Mouse (Mus musculus) midbrain, postnatal 0 days (tissue): ENCODE results near the gene Rph3a. TPM values are rescaled to one million over a fixed set of nuclear protein-coding genes. Genes with fewer than 3 reads are reported as not detected.
"Not testable (repeated sequence)": the region's sequence is repeated elsewhere in the genome, so short reads cannot be mapped to it uniquely, and the experiment has no call there.

Experiments
- ATAC-seq: fragments of 200-750 bp; cut with Nextera tagmentation; 2 replicates; pipeline ENCODE4 v1.8.0; 2017; ENCODE audit warnings: moderate number of reproducible peaks, mild to moderate bottlenecking, moderate TSS enrichment, moderate library complexity; ENCODE audit not compliant: low FRiP score
- DNase-seq: peaks from one replicate; pipeline ENCODE4 v3.0.0-alpha.2; 2015; ENCODE audit warnings: low spot score
- H3K27ac ChIP-seq: fragments of 300-500 bp; sonication (generic); 2 replicates; pipeline ENCODE4 v1.5.1; 2014; ENCODE audit warnings: low read depth, mild to moderate bottlenecking, low read length, mixed read lengths
- H3K27me3 ChIP-seq: fragments of 300-500 bp; sonication (generic); 2 replicates; pipeline ENCODE4 v1.6.1; 2014; ENCODE audit warnings: low read length, control low read depth, mixed read lengths; ENCODE audit not compliant: insufficient read depth
- H3K36me3 ChIP-seq: fragments of 300-500 bp; sonication (generic); 2 replicates; pipeline ENCODE4 v1.6.1; 2014; ENCODE audit warnings: low read length, control low read depth, mixed read lengths; ENCODE audit not compliant: insufficient read depth
- H3K4me1 ChIP-seq: fragments of 300-500 bp; sonication (generic); 2 replicates; pipeline ENCODE4 v1.6.1; 2014; ENCODE audit warnings: mild to moderate bottlenecking, control low read depth, antibody characterized with exemption, low read length, mixed read lengths; ENCODE audit not compliant: insufficient read depth
- H3K4me2 ChIP-seq: fragments of 300-500 bp; sonication (generic); 2 replicates; pipeline ENCODE4 v1.6.1; 2014; ENCODE audit warnings: low read depth, mild to moderate bottlenecking, low read length, mixed read lengths; ENCODE audit not compliant: poor library complexity, severe bottlenecking
- H3K4me3 ChIP-seq: fragments of 300-500 bp; sonication (generic); 2 replicates; pipeline ENCODE4 v1.5.1; 2014; ENCODE audit warnings: low read depth, mild to moderate bottlenecking, low read length, moderate library complexity
- H3K9ac ChIP-seq: fragments of 300-500 bp; sonication (generic); replicated peaks from 2 replicates; pipeline ENCODE4 v1.6.1; 2014; ENCODE audit warnings: mild to moderate bottlenecking, low read length, moderate library complexity, mixed read lengths; ENCODE audit not compliant: poor library complexity, severe bottlenecking
- H3K9me3 ChIP-seq: fragments of 300-500 bp; sonication (generic); 2 replicates; pipeline ENCODE4 v1.6.1; 2016; ENCODE audit warnings: low read length, control low read depth
- CTCF ChIP-seq: IDR thresholded peaks from 2 replicates; pipeline ENCODE4 v1.5.1; 2016; ENCODE audit warnings: antibody characterized with exemption, mild to moderate bottlenecking
- WGBS: fragments of 180-500 bp; shearing (Covaris S2); extraction: QIAGEN DNeasy Blood & Tissue Kit; methylation state at CpG from one replicate; pipeline ENCODE4 v1.1.7; 2014; 5-methylcytosine and 5-hydroxymethylcytosine counted together
- polyA plus RNA-seq: library from polyadenylated mRNA; unstranded; fragments of >200 nt; fragmentation: Nextera tagmentation; extraction: Ambion mirVana; gene quantifications from 2 replicates; pipeline ENCODE4 v1.2.1, GENCODE M21; 2015
- total RNA-seq: library from RNA; depleted of rRNA; stranded (reverse); fragments of >200 nt; gene quantifications from 2 replicates; pipeline ENCODE4 v1.2.3, GENCODE M21; 2014; rRNA removed

The Rph3a gene
- total and polyA plus RNA-seq, 2 experiments from 2014 or later, result 35.5 to 44.6 TPM

GRCm38 (mm10) chr5:120892243-120892660 is 117.6 kb downstream of the Rph3a start:
- WGBS, result 82% methylated on average over 2 of the region's 2 CpGs
- ATAC-seq (no peak), DNase-seq (no peak)
- Histone ChIP-seq H3K4me2 (no peak overlapping the region), H3K27me3 (no peaks in the 10 kb centered on the region), H3K9me3 (no peaks in the 10 kb centered on the region), H3K4me3 (no peak overlapping the region), H3K9ac (no peak overlapping the region), H3K36me3 (no peaks in the 10 kb centered on the region), H3K27ac (no peak overlapping the region), H3K4me1 (no peaks in the 10 kb centered on the region)
- no peak for TF ChIP-seq CTCF

GRCm38 (mm10) chr5:120891566-120892242 is 118.2 kb downstream of the Rph3a start:
- not testable (repeated sequence) for H3K4me1 ChIP-seq, H3K27ac ChIP-seq
- WGBS, result 73% methylated on average over 2 of the region's 2 CpGs

GRCm38 (mm10) chr5:120890991-120891390 is 118.9 kb downstream of the Rph3a start:
- no peaks in the 10 kb centered on the region for H3K9me3 ChIP-seq
- no peak overlapping the region for H3K9ac ChIP-seq
- no peak overlapping the region for H3K27ac ChIP-seq
- TF ChIP-seq CTCF, result no peak
- 46% methylated on average over 3 of the region's 3 CpGs for WGBS
- H3K36me3 ChIP-seq, result no peaks in the 10 kb centered on the region
- no peak overlapping the region for H3K4me3 ChIP-seq
- no peaks in the 10 kb centered on the region for H3K27me3 ChIP-seq
- DNase-seq, result no peak
- H3K4me2 ChIP-seq, result no peak overlapping the region
- H3K4me1 ChIP-seq, result no peaks in the 10 kb centered on the region
- ATAC-seq, result no peak

More at GRCm38 (mm10) chr5:120891566-120892242, 118.2 kb downstream of the Rph3a start:
- H3K36me3 ChIP-seq, H3K4me3 ChIP-seq, DNase-seq, ATAC-seq, H3K9ac ChIP-seq, H3K4me2 ChIP-seq, H3K9me3 ChIP-seq, H3K27me3 ChIP-seq: not testable (repeated sequence)

Other genes with a start within 250 kb of the Rph3a start
- gene Oas3, start 232.4 kb downstream of the Rph3a start, total RNA-seq, result 0.80 and 1.3 TPM in 2 replicates
- 0.54 and 0.57 TPM in 2 replicates for gene Oas3, start 232.4 kb downstream of the Rph3a start, polyA plus RNA-seq
- 0.28 and 1.0 TPM in 2 replicates for gene Oas1e, start 214.6 kb downstream of the Rph3a start, total RNA-seq
- 0.49 and 0.68 TPM in 2 replicates for gene Oas1e, start 214.6 kb downstream of the Rph3a start, polyA plus RNA-seq
- 0.71 and 0.99 TPM in 2 replicates for gene Oas1c, start 197.6 kb downstream of the Rph3a start, total RNA-seq
- 0.59 and 0.62 TPM in 2 replicates for gene Oas1c, start 197.6 kb downstream of the Rph3a start, polyA plus RNA-seq
- not detected in 2 replicates for gene Oas1f, start 162.7 kb downstream of the Rph3a start, total RNA-seq
- not detected in 2 replicates for gene Oas1f, start 162.7 kb downstream of the Rph3a start, polyA plus RNA-seq
- gene Oas1h, start 148.7 kb downstream of the Rph3a start, total RNA-seq, result not detected in 2 replicates
- not detected in 2 replicates for gene Oas1h, start 148.7 kb downstream of the Rph3a start, polyA plus RNA-seq
- 0.52 and 1.2 TPM in 2 replicates for gene Oas1g, start 122.5 kb downstream of the Rph3a start, total RNA-seq
- gene Oas1g, start 122.5 kb downstream of the Rph3a start, polyA plus RNA-seq, result 0.26 and 0.28 TPM in 2 replicates
- gene Oas1a, start 102.6 kb downstream of the Rph3a start, total RNA-seq, result 0.28 and 1.8 TPM in 2 replicates
- gene Oas1a, start 102.6 kb downstream of the Rph3a start, polyA plus RNA-seq, result 1.2 and 1.6 TPM in 2 replicates
- 0.22 TPM in 1 of 2 replicates, not detected in the other for gene Oas1d, start 95.6 kb downstream of the Rph3a start, total RNA-seq
- 0.39 and 0.78 TPM in 2 replicates for gene Oas1d, start 95.6 kb downstream of the Rph3a start, polyA plus RNA-seq
- 53.9 and 54.4 TPM in 2 replicates for gene Ptpn11, start 181.3 kb upstream of the Rph3a start, total RNA-seq
- gene Ptpn11, start 181.3 kb upstream of the Rph3a start, polyA plus RNA-seq, result 23.1 and 24.8 TPM in 2 replicates
- gene Rpl6, start 194.4 kb upstream of the Rph3a start, total RNA-seq, result 463 and 476 TPM in 2 replicates
- 360 and 362 TPM in 2 replicates for gene Rpl6, start 194.4 kb upstream of the Rph3a start, polyA plus RNA-seq
- gene Hectd4, start 210.1 kb upstream of the Rph3a start, total RNA-seq, result 141 and 153 TPM in 2 replicates
- gene Hectd4, start 210.1 kb upstream of the Rph3a start, polyA plus RNA-seq, result 16.4 and 17.9 TPM in 2 replicates